Mouse (Mus musculus): ENCODE data around the gene Mien1. TPM values are rescaled to one million over a fixed set of nuclear protein-coding genes. Genes with fewer than 3 reads are reported as not detected.

The Mien1 gene
- polyA plus RNA-seq, 1 experiment from 2014 or later = 83.8 TPM

- Histone ChIP-seq H3K4me1 (ENCODE audit: insufficient read depth) (0 out of 2 replicates have a peak, but pooled peaks cover 2% of the 10 kb centered on the region), H3K9ac (replicated peaks) (no peak overlapping the region), H3K36me3 (replicated peaks; ENCODE audit: insufficient read depth, low read length) (no peaks in the 10 kb centered on the region), H3K9me3 (ENCODE audit: low read length) (no peaks in the 10 kb centered on the region), H3K4me3 (ENCODE audit: low read depth, low read length) (no peak overlapping the region), H3K27me3 (ENCODE audit: insufficient read depth, low read length) (no peaks in the 10 kb centered on the region), H3K4me2 (ENCODE audit: low read depth, low read length) (no peak overlapping the region), H3K27ac (ENCODE audit: low read depth) (no peak overlapping the region)
- DNase-seq = no peak
- WGBS (ENCODE audit: insufficient replicate concordance) = 64% methylated on average over 13 of the region's 13 CpGs
- no peak for ATAC-seq
- TF ChIP-seq CTCF (IDR thresholded peaks at IDR 0.05; ENCODE audit: low read depth) (no peak), EP300 (IDR thresholded peaks at IDR 0.05; ENCODE audit: low read depth) (no peak)
These were observed 40.5 kb upstream of the Mien1 start for GRCm38 (mm10) chr11:98479026-98479939.

- no peaks in the 10 kb centered on the region for H3K9me3 ChIP-seq (ENCODE audit: low read length)
- no peak overlapping the region for H3K4me3 ChIP-seq (ENCODE audit: low read depth, low read length)
- WGBS (ENCODE audit: insufficient replicate concordance) = 52% methylated on average over 14 of the region's 14 CpGs
- H3K9ac ChIP-seq (replicated peaks) = no peak overlapping the region
- H3K4me1 ChIP-seq (ENCODE audit: insufficient read depth) = 0 out of 2 replicates have a peak, but pooled peaks cover 2% of the 10 kb centered on the region
- H3K36me3 ChIP-seq (replicated peaks; ENCODE audit: insufficient read depth, low read length) = no peaks in the 10 kb centered on the region
- H3K4me2 ChIP-seq (ENCODE audit: low read depth, low read length) = no peak overlapping the region
- TF ChIP-seq EP300 (IDR thresholded peaks at IDR 0.05; ENCODE audit: low read depth) (no peak), CTCF (IDR thresholded peaks at IDR 0.05; ENCODE audit: low read depth) (no peak)
- no peak for DNase-seq
- no peaks in the 10 kb centered on the region for H3K27me3 ChIP-seq (ENCODE audit: insufficient read depth, low read length)
- H3K27ac ChIP-seq (ENCODE audit: low read depth) = no peak overlapping the region
- no peak for ATAC-seq
These were observed 38.4 kb upstream of the Mien1 start for GRCm38 (mm10) chr11:98477011-98477701.

GRCm38 (mm10) chr11:98476434-98476807, 37.6 kb upstream of the Mien1 start:
- Histone ChIP-seq H3K4me3 (ENCODE audit: low read depth, low read length) (no peak overlapping the region), H3K27ac (ENCODE audit: low read depth) (no peak overlapping the region), H3K9me3 (ENCODE audit: low read length) (no peaks in the 10 kb centered on the region), H3K27me3 (ENCODE audit: insufficient read depth, low read length) (no peaks in the 10 kb centered on the region), H3K4me2 (ENCODE audit: low read depth, low read length) (no peak overlapping the region), H3K36me3 (replicated peaks; ENCODE audit: insufficient read depth, low read length) (no peaks in the 10 kb centered on the region), H3K9ac (replicated peaks) (no peak overlapping the region), H3K4me1 (ENCODE audit: insufficient read depth) (0 out of 2 replicates have a peak, but pooled peaks cover 2% of the 10 kb centered on the region)
- ATAC-seq = no peak
- TF ChIP-seq EP300 (IDR thresholded peaks at IDR 0.05; ENCODE audit: low read depth) = no peak
- TF ChIP-seq CTCF (IDR thresholded peaks at IDR 0.05; ENCODE audit: low read depth) = no peak
- DNase-seq = no peak
- WGBS (ENCODE audit: insufficient replicate concordance) = 61% methylated on average over 4 of the region's 4 CpGs

GRCm38 (mm10) chr11:98475630-98476433, 37.0 kb upstream of the Mien1 start:
- H3K4me3 ChIP-seq (ENCODE audit: low read depth, low read length) = no peak overlapping the region
- H3K4me1 ChIP-seq (ENCODE audit: insufficient read depth) = 0 out of 2 replicates have a peak, but pooled peaks cover 5% of the 10 kb centered on the region
- no peaks in the 10 kb centered on the region for H3K36me3 ChIP-seq (replicated peaks; ENCODE audit: insufficient read depth, low read length)
- no peak overlapping the region for H3K4me2 ChIP-seq (ENCODE audit: low read depth, low read length)
- ATAC-seq (no peak), DNase-seq (no peak)
- WGBS (ENCODE audit: insufficient replicate concordance) = 78% methylated on average over 9 of the region's 9 CpGs
- H3K27ac ChIP-seq (ENCODE audit: low read depth) = no peak overlapping the region
- H3K9ac ChIP-seq (replicated peaks) = no peak overlapping the region
- no peaks in the 10 kb centered on the region for H3K9me3 ChIP-seq (ENCODE audit: low read length)
- no peaks in the 10 kb centered on the region for H3K27me3 ChIP-seq (ENCODE audit: insufficient read depth, low read length)
- TF ChIP-seq CTCF (IDR thresholded peaks at IDR 0.05; ENCODE audit: low read depth) = no peak
- no peak for TF ChIP-seq EP300 (IDR thresholded peaks at IDR 0.05; ENCODE audit: low read depth)

- no peak for ATAC-seq
- H3K4me2 ChIP-seq (ENCODE audit: low read depth, low read length) = no peak overlapping the region
- H3K27ac ChIP-seq (ENCODE audit: low read depth) = no peak overlapping the region
- no peak for DNase-seq
- peaks cover 7% of the 10 kb centered on the region; the same call in 1 of the 2 replicates for H3K4me1 ChIP-seq (ENCODE audit: insufficient read depth)
- no peak for TF ChIP-seq CTCF (IDR thresholded peaks at IDR 0.05; ENCODE audit: low read depth)
- no peak for TF ChIP-seq EP300 (IDR thresholded peaks at IDR 0.05; ENCODE audit: low read depth)
- H3K27me3 ChIP-seq (ENCODE audit: insufficient read depth, low read length) = 0 out of 2 replicates have a peak, but pooled peaks cover 2% of the 10 kb centered on the region
- H3K9me3 ChIP-seq (ENCODE audit: low read length) = no peaks in the 10 kb centered on the region
- WGBS (ENCODE audit: insufficient replicate concordance) = 81% methylated on average over 11 of the region's 11 CpGs
- no peak overlapping the region for H3K4me3 ChIP-seq (ENCODE audit: low read depth, low read length)
- no peaks in the 10 kb centered on the region for H3K36me3 ChIP-seq (replicated peaks; ENCODE audit: insufficient read depth, low read length)
- no peak overlapping the region for H3K9ac ChIP-seq (replicated peaks)
These were observed 36.2 kb upstream of the Mien1 start for GRCm38 (mm10) chr11:98474967-98475366.

Measured in liver, postnatal 0 days (tissue).